Mouse (Mus musculus) megakaryocyte progenitor cell, adult 5-6 weeks (primary cell): ENCODE results near the gene Tdrd9. TPM values are rescaled to one million over a fixed set of nuclear protein-coding genes. Genes with fewer than 3 reads are reported as not detected.

Source experiments
- ATAC-seq: replicated peaks from 2 replicates; pipeline ENCODE4 v1.8.0; 2016; ENCODE audit warnings: mild to moderate bottlenecking, moderate TSS enrichment, inconsistent platforms; ENCODE audit not compliant: poor library complexity
- total RNA-seq, 2 experiments: library from RNA; stranded (forward) in 1 of 2; stranded (reverse) in 1 of 2; fragments of 157-497, 149-512 nt in 1 of 2; fragments of 200-1000 nt in 1 of 2; gene quantifications; 2 replicates each; pipeline versions ENCODE4 v1.2.3 to v1.2.4; 2015 to 2017

The Tdrd9 gene
- total RNA-seq (2015) (not detected in 2 replicates), total RNA-seq (2017) (not detected in 2 replicates)

- ATAC-seq = no peak
These were observed at the start of gene Tdrd9 for GRCm38 (mm10) chr12:111971231-111971686. Gene Tdrd9, plus strand, starts transcription at chr12:111971559.

GRCm38 (mm10) chr12:111923117-111923516 lies 48.2 kb upstream of the Tdrd9 start:
- ATAC-seq = peak; percentile 83

- peak; percentile 41; the same call in 1 of the 2 replicates for ATAC-seq
These were observed 44.0 kb upstream of the Tdrd9 start for GRCm38 (mm10) chr12:111927338-111927737.

- no peak for ATAC-seq
These were observed 42.9 kb upstream of the Tdrd9 start for GRCm38 (mm10) chr12:111928411-111928966.

- no peak for ATAC-seq
These were observed 39.8 kb upstream of the Tdrd9 start for GRCm38 (mm10) chr12:111931411-111932025.

GRCm38 (mm10) chr12:111932513-111932912 lies 38.8 kb upstream of the Tdrd9 start:
- no peak for ATAC-seq

- ATAC-seq = peak; percentile 87
These were observed 38.2 kb upstream of the Tdrd9 start for GRCm38 (mm10) chr12:111933032-111933704.

GRCm38 (mm10) chr12:111933971-111934370 lies 37.4 kb upstream of the Tdrd9 start:
- no peak for ATAC-seq

- no peak for ATAC-seq
These were observed 34.4 kb upstream of the Tdrd9 start for GRCm38 (mm10) chr12:111936706-111937550.

- ATAC-seq = no peak
These were observed 32.7 kb upstream of the Tdrd9 start for GRCm38 (mm10) chr12:111938623-111939177.

- ATAC-seq = no peak
These were observed 27.8 kb upstream of the Tdrd9 start for GRCm38 (mm10) chr12:111943421-111944064.

GRCm38 (mm10) chr12:111944065-111944987 lies 27.0 kb upstream of the Tdrd9 start:
- ATAC-seq = peak; percentile 63

- peak; percentile 8; the same call in 1 of the 2 replicates for ATAC-seq
These were observed 26.2 kb upstream of the Tdrd9 start for GRCm38 (mm10) chr12:111945115-111945514.

GRCm38 (mm10) chr12:111945765-111946655 lies 25.3 kb upstream of the Tdrd9 start:
- peak; percentile 54 for ATAC-seq

GRCm38 (mm10) chr12:111946716-111947115 lies 24.6 kb upstream of the Tdrd9 start:
- ATAC-seq = peak; percentile 54

GRCm38 (mm10) chr12:111950486-111950885 lies 20.9 kb upstream of the Tdrd9 start:
- no peak for ATAC-seq

GRCm38 (mm10) chr12:111951701-111952100 lies 19.7 kb upstream of the Tdrd9 start:
- no peak for ATAC-seq

GRCm38 (mm10) chr12:111956173-111956572 lies 15.2 kb upstream of the Tdrd9 start:
- no peak for ATAC-seq
